Mouse (Mus musculus) midbrain, embryonic 16.5 days (tissue): ENCODE data around the gene Gm20388. TPM values are rescaled to one million over a fixed set of nuclear protein-coding genes. Genes with fewer than 3 reads are reported as not detected.

Source experiments
- ATAC-seq: fragments of 200-750 bp; cut with Nextera tagmentation; 2 replicates; pipeline ENCODE4 v1.8.0; 2017; ENCODE audit warnings: moderate TSS enrichment
- H3K27ac ChIP-seq: fragments of 300-500 bp; sonication (generic); 2 replicates; pipeline ENCODE4 v1.5.1; 2014; ENCODE audit warnings: mild to moderate bottlenecking, low read length, mixed read lengths
- H3K27me3 ChIP-seq: fragments of 300-500 bp; sonication (generic); 2 replicates; pipeline ENCODE4 v1.6.1; 2014; ENCODE audit warnings: low read depth, low read length, mixed read lengths; ENCODE audit not compliant: control insufficient read depth, insufficient read depth
- H3K36me3 ChIP-seq: fragments of 300-500 bp; sonication (generic); 2 replicates; pipeline ENCODE4 v1.6.1; 2014; ENCODE audit warnings: mild to moderate bottlenecking, low read length, moderate library complexity, mixed read lengths; ENCODE audit not compliant: control insufficient read depth, insufficient read depth
- H3K4me1 ChIP-seq: fragments of 300-500 bp; sonication (generic); 2 replicates; pipeline ENCODE4 v1.6.1; 2014; ENCODE audit warnings: mild to moderate bottlenecking, low read length, mixed read lengths; ENCODE audit not compliant: control insufficient read depth, insufficient read depth
- H3K4me2 ChIP-seq: fragments of 300-500 bp; sonication (generic); 2 replicates; pipeline ENCODE4 v1.6.1; 2014; ENCODE audit warnings: mild to moderate bottlenecking, low read length, mixed read lengths
- H3K4me3 ChIP-seq: fragments of 300-500 bp; sonication (generic); 2 replicates; pipeline ENCODE4 v1.5.1; 2014; ENCODE audit warnings: low read depth, mild to moderate bottlenecking, low read length, moderate library complexity, mixed read lengths
- H3K9ac ChIP-seq: fragments of 300-500 bp; sonication (generic); 2 replicates; pipeline ENCODE4 v1.6.1; 2014; ENCODE audit warnings: low read depth, low read length, mixed read lengths
- H3K9me3 ChIP-seq: fragments of 300-500 bp; sonication (generic); replicated peaks from 2 replicates; pipeline ENCODE4 v1.6.1; 2014; ENCODE audit warnings: mild to moderate bottlenecking, low read length, mixed read lengths; ENCODE audit not compliant: control insufficient read depth, poor library complexity, severe bottlenecking
- WGBS: fragments of 180-500 bp; shearing (Covaris S2); extraction: QIAGEN DNeasy Blood & Tissue Kit; methylation state at CpG from one replicate; pipeline ENCODE4 v1.1.7; 2014; 5-methylcytosine and 5-hydroxymethylcytosine counted together
- polyA plus RNA-seq: library from polyadenylated mRNA; unstranded; fragments of >200 nt; fragmentation: Nextera tagmentation; extraction: Ambion mirVana; gene quantifications from 2 replicates; pipeline ENCODE4 v1.2.1, GENCODE M21; 2015

The Gm20388 gene
- polyA plus RNA-seq, 1 experiment from 2014 or later, result 7.5 TPM

DNA sequence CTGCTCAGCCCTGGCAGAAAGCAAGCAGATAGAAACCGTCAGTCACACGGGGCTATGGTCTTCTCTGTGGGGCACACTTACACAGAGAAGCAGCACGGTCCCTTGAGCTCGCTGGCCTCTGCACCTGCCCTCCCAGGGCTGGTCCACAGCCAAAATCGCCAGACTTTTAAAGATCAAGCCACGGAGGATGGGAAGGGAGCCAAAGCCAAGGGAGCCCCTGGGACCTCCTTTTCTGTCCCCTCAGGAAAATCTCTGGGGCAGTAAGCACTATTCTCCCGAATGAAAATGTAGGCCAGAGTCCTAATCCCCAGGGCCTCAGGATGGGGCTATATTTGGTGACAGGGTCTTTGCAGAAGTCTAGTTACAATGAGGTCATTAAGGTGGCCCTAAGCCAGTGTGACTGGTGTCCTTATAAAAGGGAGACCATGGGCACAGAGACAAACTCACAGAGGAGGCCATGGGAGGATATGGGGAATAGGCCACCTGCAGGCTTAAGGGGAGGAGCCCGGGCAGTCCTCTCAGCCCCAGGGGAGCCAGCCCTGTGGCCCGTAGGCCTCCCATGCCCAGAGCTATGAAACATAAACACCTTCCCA is 4374.4 kb downstream of the Gm20388 start:
- WGBS, result 3% methylated on average over 9 of the region's 9 CpGs
- Histone ChIP-seq H3K27me3 (no peaks in the 10 kb centered on the region), H3K27ac (peak overlapping the region; percentile 53), H3K9ac (peak overlapping the region; percentile 28; the same call in 1 of the 2 replicates), H3K9me3 (no peaks in the 10 kb centered on the region), H3K4me3 (no peak overlapping the region), H3K36me3 (no peaks in the 10 kb centered on the region), H3K4me2 (no peak overlapping the region), H3K4me1 (peaks cover 52% of the 10 kb centered on the region)
- ATAC-seq, result peak; percentile 63

DNA sequence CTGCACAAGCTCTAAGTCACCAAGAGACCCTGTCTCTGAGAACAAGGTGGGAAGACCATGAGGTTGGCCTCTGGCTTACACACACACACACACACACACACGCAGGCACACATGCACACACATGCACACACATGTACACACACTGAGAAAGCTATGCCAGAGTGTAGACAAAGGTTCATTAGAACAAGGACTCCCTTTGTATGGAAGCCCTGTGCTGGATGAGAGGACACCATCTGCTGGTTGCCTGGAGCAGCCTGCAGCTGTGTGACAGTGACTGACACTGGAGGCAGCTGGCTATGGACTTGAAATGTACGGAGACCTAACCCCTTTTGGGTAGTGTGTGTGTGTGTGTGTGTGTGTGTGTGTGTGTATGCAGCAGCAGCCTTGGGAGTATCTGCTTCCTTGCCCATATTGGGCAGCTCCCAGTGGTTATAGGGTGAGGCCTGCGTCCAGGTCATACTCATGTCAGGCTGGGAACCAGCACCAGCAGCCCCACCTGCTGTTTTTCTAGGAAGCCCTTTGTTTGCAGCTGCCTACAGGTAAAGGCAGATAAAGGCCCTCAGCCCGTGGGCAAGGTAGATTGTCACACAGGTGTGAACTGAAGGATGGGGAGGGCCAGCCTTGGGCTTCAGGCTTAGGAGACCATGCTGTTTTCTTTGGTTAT is 4376.0 kb downstream of the Gm20388 start:
- ATAC-seq, result no peak
- Histone ChIP-seq H3K27me3 (no peaks in the 10 kb centered on the region), H3K4me3 (no peak overlapping the region), H3K36me3 (no peaks in the 10 kb centered on the region), H3K9me3 (no peaks in the 10 kb centered on the region), H3K4me1 (peaks cover 52% of the 10 kb centered on the region), H3K27ac (peak overlapping the region; percentile 62), H3K9ac (no peak overlapping the region), H3K4me2 (no peak overlapping the region)
- 59% methylated on average over 4 of the region's 4 CpGs for WGBS

DNA sequence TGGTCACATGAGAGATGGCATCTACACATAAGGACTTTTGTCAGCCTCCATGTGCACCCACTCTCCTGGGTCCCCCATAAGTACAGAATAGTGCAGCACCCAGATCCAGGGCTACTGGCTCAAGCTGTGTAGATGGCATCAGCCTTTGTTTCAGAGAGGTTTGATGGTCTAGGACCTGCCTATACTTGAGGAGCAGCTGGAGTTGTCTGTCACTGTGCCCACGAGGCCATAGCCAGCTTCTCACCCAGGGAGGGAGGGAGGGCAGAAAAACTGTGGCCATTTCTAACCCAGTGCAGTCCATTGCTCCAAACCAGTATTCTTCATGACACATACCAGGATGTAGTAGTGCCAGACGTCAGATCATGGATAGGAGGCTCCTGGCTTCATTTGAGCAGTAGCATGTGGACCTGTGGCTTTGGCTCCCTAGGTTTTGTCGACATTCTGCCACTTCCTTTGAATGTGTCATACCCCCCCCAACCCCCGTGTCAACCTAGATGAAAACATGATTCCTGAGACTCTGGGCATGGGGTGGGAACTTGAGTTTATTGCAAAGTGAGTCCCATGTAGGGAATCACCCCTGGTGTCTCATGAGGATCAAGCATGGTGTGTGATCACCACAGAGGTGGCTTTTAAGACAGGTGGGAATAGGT is 4377.7 kb downstream of the Gm20388 start:
- H3K9me3 ChIP-seq, result no peaks in the 10 kb centered on the region
- no peak overlapping the region for H3K4me3 ChIP-seq
- no peak overlapping the region for H3K4me2 ChIP-seq
- H3K4me1 ChIP-seq, result peaks cover 43% of the 10 kb centered on the region
- no peaks in the 10 kb centered on the region for H3K27me3 ChIP-seq
- no peak for ATAC-seq
- no peaks in the 10 kb centered on the region for H3K36me3 ChIP-seq
- H3K9ac ChIP-seq, result no peak overlapping the region
- H3K27ac ChIP-seq, result no peak overlapping the region
- WGBS, result 94% methylated on average over 4 of the region's 4 CpGs

DNA sequence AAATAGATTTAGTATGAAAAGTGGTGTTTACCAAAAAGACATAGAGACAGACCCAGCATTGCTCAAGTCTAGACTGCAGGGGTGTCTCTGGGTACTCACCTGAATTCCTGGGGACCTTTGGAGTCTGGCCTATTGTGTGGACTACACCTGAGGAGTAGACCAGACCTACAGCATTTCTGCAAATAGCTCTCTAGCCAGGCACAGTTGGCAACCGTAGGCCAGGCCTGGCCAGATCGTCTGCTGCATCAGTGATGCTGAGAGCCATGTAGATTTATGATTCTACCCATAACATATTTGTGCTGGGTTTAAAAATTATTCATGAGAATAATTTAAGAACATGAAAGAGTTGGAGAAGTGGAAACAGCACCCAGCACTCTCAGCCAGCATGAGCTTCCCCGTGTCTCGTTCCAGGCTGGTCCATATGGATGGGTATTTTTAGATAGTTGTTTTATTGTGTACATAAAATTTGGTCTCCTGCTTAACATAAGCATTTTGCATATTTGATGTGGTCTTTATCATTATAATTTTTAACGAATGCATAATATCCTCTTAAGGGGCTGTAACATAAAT is 4378.9 kb downstream of the Gm20388 start:
- Histone ChIP-seq H3K9me3 (no peaks in the 10 kb centered on the region), H3K4me2 (no peak overlapping the region), H3K9ac (no peak overlapping the region), H3K4me3 (no peak overlapping the region), H3K4me1 (peaks cover 34% of the 10 kb centered on the region), H3K27me3 (no peaks in the 10 kb centered on the region), H3K36me3 (no peaks in the 10 kb centered on the region), H3K27ac (no peak overlapping the region)
- WGBS, result 85% methylated on average over 5 of the region's 5 CpGs
- no peak for ATAC-seq

GRCm38 (mm10) chr8:124290911-124291691 is 4380.5 kb downstream of the Gm20388 start:
- Histone ChIP-seq H3K4me1 (peaks cover 21% of the 10 kb centered on the region), H3K9me3 (no peaks in the 10 kb centered on the region), H3K4me3 (no peak overlapping the region), H3K36me3 (no peaks in the 10 kb centered on the region), H3K27ac (no peak overlapping the region), H3K27me3 (no peaks in the 10 kb centered on the region), H3K4me2 (no peak overlapping the region), H3K9ac (no peak overlapping the region)
- WGBS, result 91% methylated on average over 9 of the region's 9 CpGs
- ATAC-seq, result no peak

GRCm38 (mm10) chr8:124291693-124292092 is 4381.1 kb downstream of the Gm20388 start:
- H3K4me3 ChIP-seq, result no peak overlapping the region
- 89% methylated on average over 5 of the region's 5 CpGs for WGBS
- H3K36me3 ChIP-seq, result no peaks in the 10 kb centered on the region
- no peak overlapping the region for H3K27ac ChIP-seq
- H3K9me3 ChIP-seq, result no peaks in the 10 kb centered on the region
- no peak overlapping the region for H3K4me2 ChIP-seq
- H3K4me1 ChIP-seq, result peaks cover 16% of the 10 kb centered on the region
- H3K27me3 ChIP-seq, result no peaks in the 10 kb centered on the region
- no peak overlapping the region for H3K9ac ChIP-seq
- ATAC-seq, result no peak

GRCm38 (mm10) chr8:124292965-124293364 is 4382.3 kb downstream of the Gm20388 start:
- ATAC-seq, result no peak
- H3K9me3 ChIP-seq, result no peaks in the 10 kb centered on the region
- H3K4me3 ChIP-seq, result no peak overlapping the region
- H3K27ac ChIP-seq, result no peak overlapping the region; the same call in 1 of the 2 replicates
- no peak overlapping the region for H3K9ac ChIP-seq
- WGBS, result 77% methylated on average over 9 of the region's 9 CpGs
- H3K36me3 ChIP-seq, result no peaks in the 10 kb centered on the region
- H3K4me2 ChIP-seq, result no peak overlapping the region
- H3K27me3 ChIP-seq, result no peaks in the 10 kb centered on the region
- H3K4me1 ChIP-seq, result peaks cover 14% of the 10 kb centered on the region; the same call in 1 of the 2 replicates

DNA sequence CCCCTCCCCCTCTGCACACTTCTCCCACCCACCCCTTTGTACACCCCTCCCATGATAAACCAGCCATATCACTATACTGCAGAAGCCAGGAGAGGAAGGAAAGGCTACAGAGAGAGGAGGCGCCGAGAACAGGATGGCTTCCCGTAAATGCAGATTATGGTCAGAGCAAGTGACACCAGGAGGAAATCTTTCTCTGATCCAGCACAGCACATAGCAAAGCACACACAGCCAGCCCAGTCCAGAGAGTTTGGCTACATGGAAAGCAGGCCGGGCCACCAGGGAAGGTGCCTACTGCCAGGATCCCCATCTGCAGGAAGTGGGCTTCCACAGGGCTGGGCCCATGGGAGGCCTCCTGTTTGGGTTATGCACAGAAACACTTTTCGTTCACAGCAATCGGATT is 4383.8 kb downstream of the Gm20388 start:
- no peak overlapping the region for H3K9ac ChIP-seq
- no peak for ATAC-seq
- 68% methylated on average over 6 of the region's 6 CpGs for WGBS
- H3K27ac ChIP-seq, result no peak overlapping the region
- H3K9me3 ChIP-seq, result no peaks in the 10 kb centered on the region
- no peak overlapping the region for H3K4me2 ChIP-seq
- H3K27me3 ChIP-seq, result no peaks in the 10 kb centered on the region
- H3K4me1 ChIP-seq, result peaks cover 14% of the 10 kb centered on the region; the same call in 1 of the 2 replicates
- no peaks in the 10 kb centered on the region for H3K36me3 ChIP-seq
- H3K4me3 ChIP-seq, result no peak overlapping the region
